In genomic region chr11:115226811-115227491, GRCm38 (mm10) we compare ENCODE assay signal across 9 mouse cellular contexts. TPM values are rescaled to one million over a fixed set of nuclear protein-coding genes. Genes with fewer than 3 reads are reported as not detected.
A peak's percentile ranks its signal among the peaks of the same experiment; 100 is the strongest.
DNase-seq lines count a peak whose midpoint lies in the region; ATAC-seq and TF ChIP-seq lines count a peak whose summit lies in the region.
"Had no signal": no experiment of that assay in that cellular context is flagged by ENCODE, and none has a peak within 500 bp of the region (broad histone marks: within the 10 kb centered on the region; RNA-seq: fewer than 3 reads in every experiment).

No protein-coding gene starts in this region.

- H3K9ac ChIP-seq in heart, embryonic 14.5 days (ENCODE audit: low read length) = no peak overlapping the region

- 0 out of 2 replicates have a peak overlapping the region, but pooled peaks have one; percentile 14 for H3K4me2 ChIP-seq in heart, embryonic 14.5 days (ENCODE audit: low read length)

- TF ChIP-seq CTCF in E14TG2a.4 (conservative IDR thresholded peaks at IDR 0.05; ENCODE audit: low read length) = no peak

- 0 out of 2 replicates have a peak overlapping the region, but pooled peaks have one; percentile 4 for H3K4me3 ChIP-seq in E14TG2a.4 (replicated peaks; ENCODE audit: low read length)
- H3K4me3 ChIP-seq in heart, embryonic 14.5 days (ENCODE audit: control insufficient read depth in 1 of 2, insufficient read depth in 1 of 2, low read depth in 1 of 2, low read length in 2 of 2) = no peak overlapping the region

- no peaks in the 10 kb centered on the region for H3K27me3 ChIP-seq in E14TG2a.4 (ENCODE audit: insufficient read depth, low read length)
- no peaks in the 10 kb centered on the region for H3K27me3 ChIP-seq in heart, embryonic 14.5 days (ENCODE audit: control insufficient read depth, insufficient read depth, low read length)

- intact Hi-C loops in left cerebral cortex, postnatal 36 days (cut with DNase I) = no loop called here

- peak; percentile 61 for DNase-seq in CD4-positive, CD25-positive, alpha-beta regulatory T cell, adult 2 months (ENCODE audit: low read depth, low spot score)
- peak; percentile 58 to 76 for DNase-seq in lung, postnatal 4 days
- no peak for DNase-seq in ovary, postnatal 36 days (ENCODE audit: low spot score)
- DNase-seq in kidney, postnatal 4 days = no peak
- no peak for DNase-seq in left cerebral cortex, postnatal 36 days (ENCODE audit: low spot score in 2 of 2)

- no peaks in the 10 kb centered on the region for H3K36me3 ChIP-seq in E14TG2a.4 (ENCODE audit: insufficient read depth, low read length)
- no peaks in the 10 kb centered on the region for H3K36me3 ChIP-seq in heart, embryonic 14.5 days (ENCODE audit: control insufficient read depth, insufficient read depth, low read length)

- H3K4me1 ChIP-seq in E14TG2a.4 (replicated peaks; ENCODE audit: low read depth, low read length) = peaks cover 65% of the 10 kb centered on the region
- peaks cover 67 to 80% of the 10 kb centered on the region in 2 experiments for H3K4me1 ChIP-seq in heart, embryonic 14.5 days (ENCODE audit: control insufficient read depth in 2 of 2, insufficient read depth in 2 of 2, low read length in 2 of 2)

- no peaks in the 10 kb centered on the region for H3K9me3 ChIP-seq in E14TG2a.4 (ENCODE audit: low read length)
- no peaks in the 10 kb centered on the region for H3K9me3 ChIP-seq in heart, embryonic 14.5 days (ENCODE audit: control insufficient read depth, low read length)

- ATAC-seq in heart, embryonic 14.5 days (ENCODE audit: insufficient number of reproducible peaks, insufficient read depth, low FRiP score, low read depth) = peak; percentile 11; the same call in 1 of the 2 replicates

- H3K27ac ChIP-seq in heart, embryonic 14.5 days (replicated peaks in 1 of 2; ENCODE audit: control insufficient read depth in 1 of 2, insufficient read depth in 1 of 2, low read depth in 2 of 2, low read length in 2 of 2) = peak overlapping the region in 1 of 2 experiments; percentile 56; a peak in 2 of 4 replicates

- 39% methylated on average over 14 of the region's 14 CpGs for WGBS in heart, embryonic 14.5 days

RNA-seq across cellular contexts. Expression of gene Nat9, which starts 39.3 kb away (rescaled TPM):
- 16.5 and 16.6 TPM in 2 replicates for polyA plus RNA-seq in heart, embryonic 14.5 days (2014; fragmentation: Nextera tagmentation; extraction: Ambion mirVana)
- 10 to 100 TPM; 25.2 to 30.1 TPM for total RNA-seq in left cerebral cortex, postnatal 36 days (2021)

RNA-seq across cellular contexts. Expression of gene Tmem104, which starts 39.7 kb away (rescaled TPM):
- polyA plus RNA-seq in heart, embryonic 14.5 days (2014; fragmentation: Nextera tagmentation; extraction: Ambion mirVana) = 6.5 and 8.4 TPM in 2 replicates
- 10 to 100 TPM; 14.2 to 15.4 TPM for total RNA-seq in left cerebral cortex, postnatal 36 days (2021)

RNA-seq across cellular contexts. Expression of gene Grin2c, which starts 40.1 kb away (rescaled TPM):
- 0.15 TPM in 1 of 2 replicates, not detected in the other for polyA plus RNA-seq in heart, embryonic 14.5 days (2014; fragmentation: Nextera tagmentation; extraction: Ambion mirVana)
- total RNA-seq in left cerebral cortex, postnatal 36 days (2021) = 10 to 100 TPM; 38.6 to 42.5 TPM
- total RNA-seq: liver, adult 2 months had no signal
- polyA plus RNA-seq: embryonic facial prominence, embryonic 14.5 days had no signal

RNA-seq across cellular contexts. Expression of gene Fdxr, which starts 49.9 kb away (rescaled TPM):
- polyA plus RNA-seq in heart, embryonic 14.5 days (2014; fragmentation: Nextera tagmentation; extraction: Ambion mirVana) = 9.3 and 9.4 TPM in 2 replicates
- 10 to 100 TPM; 14.2 to 22.5 TPM for total RNA-seq in left cerebral cortex, postnatal 36 days (2021)

Comparison
In these comparisons a context has a peak if more than half of its experiments do, and no peak if none do; other contexts are left out.
1. DNase-seq: peak in CD4-positive, CD25-positive, alpha-beta regulatory T cell, adult 2 months (single experiment) and lung, postnatal 4 days (2 of 2); none in ovary, postnatal 36 days (single experiment), kidney, postnatal 4 days (0 of 2) and left cerebral cortex, postnatal 36 days (0 of 2).